Comparison of ENCODE assay signal across 29 mouse cellular contexts in genomic region chr6:29377386-29377785, GRCm38 (mm10). TPM values are rescaled to one million over a fixed set of nuclear protein-coding genes. Genes with fewer than 3 reads are reported as not detected.
"Had no signal": no experiment of that assay in that cellular context is flagged by ENCODE, and none has a peak within 500 bp of the region (broad histone marks: within the 10 kb centered on the region; RNA-seq: fewer than 3 reads in every experiment).

No protein-coding gene starts in this region.

- H3K4me3 ChIP-seq: kidney, embryonic 15.5 days; limb, embryonic 10.5 days; limb, embryonic 13.5 days; liver, embryonic 12.5 days; liver, embryonic 15.5 days; lung, embryonic 15.5 days; megakaryocyte, embryonic 14.5 days; midbrain, embryonic 10.5 days; midbrain, embryonic 13.5 days; myocyte; neural tube, embryonic 13.5 days; stomach, embryonic 15.5 days had no signal

- H3K27ac ChIP-seq: kidney, embryonic 15.5 days; limb, embryonic 10.5 days; limb, embryonic 13.5 days; liver, embryonic 12.5 days; liver, embryonic 15.5 days; lung, embryonic 15.5 days; midbrain, embryonic 10.5 days; midbrain, embryonic 13.5 days; neural tube, embryonic 13.5 days; stomach, embryonic 15.5 days had no signal

- H3K4me2 ChIP-seq: kidney, embryonic 15.5 days; limb, embryonic 13.5 days; liver, embryonic 12.5 days; liver, embryonic 15.5 days; lung, embryonic 15.5 days; midbrain, embryonic 13.5 days; neural tube, embryonic 13.5 days; stomach, embryonic 15.5 days had no signal

- H3K9ac ChIP-seq: kidney, embryonic 15.5 days; limb, embryonic 13.5 days; liver, embryonic 12.5 days; liver, embryonic 15.5 days; lung, embryonic 15.5 days; midbrain, embryonic 13.5 days; neural tube, embryonic 13.5 days; stomach, embryonic 15.5 days had no signal

- DNase-seq: kidney, postnatal 10 days; kidney, postnatal 36 days; liver; lung, adult 18-20 months; lung, postnatal 10 days; lung, postnatal 36 days; retina, postnatal 1 day; right cerebral cortex, postnatal 25 days; spleen, adult 18-20 months; thymus, postnatal 25 days had no signal

- H3K27me3 ChIP-seq: kidney, embryonic 15.5 days; limb, embryonic 13.5 days; liver, embryonic 12.5 days; liver, embryonic 15.5 days; lung, embryonic 15.5 days; megakaryocyte, embryonic 14.5 days; midbrain, embryonic 13.5 days; neural tube, embryonic 13.5 days; stomach, embryonic 15.5 days had no signal

- H3K4me1 ChIP-seq: kidney, embryonic 15.5 days; limb, embryonic 10.5 days; limb, embryonic 13.5 days; lung, embryonic 15.5 days; megakaryocyte, embryonic 14.5 days; midbrain, embryonic 10.5 days; neural tube, embryonic 13.5 days; stomach, embryonic 15.5 days had no signal

- H3K9me3 ChIP-seq: kidney, embryonic 15.5 days; limb, embryonic 10.5 days; limb, embryonic 13.5 days; liver, embryonic 12.5 days; liver, embryonic 15.5 days; lung, embryonic 15.5 days; megakaryocyte, embryonic 14.5 days; midbrain, embryonic 10.5 days; midbrain, embryonic 13.5 days; neural tube, embryonic 13.5 days; stomach, embryonic 15.5 days had no signal

RNA-seq across cellular contexts. Expression of gene Opn1sw, which starts 10.9 kb away (rescaled TPM):
- total RNA-seq: monocyte, adult 5-6 weeks; neutrophil, adult 5-6 weeks had no signal

RNA-seq across cellular contexts. Expression of gene Ccdc136, which starts 18.7 kb away (rescaled TPM):
- total RNA-seq: neutrophil, adult 5-6 weeks had no signal

RNA-seq across cellular contexts. Expression of gene Flnc, which starts 55.7 kb away (rescaled TPM):
- total RNA-seq: monocyte, adult 5-6 weeks; neutrophil, adult 5-6 weeks had no signal

RNA-seq across cellular contexts. Expression of gene Fam71f1, which starts 58.4 kb away (rescaled TPM):
- total RNA-seq: layer of hippocampus, postnatal 14 days; left cerebral cortex, adult 8-10 months; left cerebral cortex, postnatal 25 days; monocyte, adult 5-6 weeks; neutrophil, adult 5-6 weeks had no signal
- polyA plus RNA-seq: limb, embryonic 10.5 days; liver, embryonic 12.5 days; liver, embryonic 15.5 days; lung, embryonic 15.5 days; midbrain, embryonic 10.5 days; midbrain, embryonic 13.5 days; midbrain, embryonic 16.5 days; neural tube, embryonic 13.5 days; thymus, postnatal 0 days had no signal
